Mouse (Mus musculus) lung, postnatal 0 days (tissue): ENCODE results near the gene Suclg2. TPM values are rescaled to one million over a fixed set of nuclear protein-coding genes. Genes with fewer than 3 reads are reported as not detected.

ENCODE experiments used
- ATAC-seq: fragments of 200-750 bp; cut with Nextera tagmentation; 2 replicates; pipeline ENCODE4 v1.8.0; 2017; ENCODE audit warnings: moderate library complexity
- DNase-seq: peaks from one replicate; pipeline ENCODE4 v3.0.0-alpha.2; 2016; ENCODE audit warnings: low spot score
- H3K27ac ChIP-seq: fragments of 300-500 bp; sonication (generic); 2 replicates; pipeline ENCODE4 v1.5.1; 2014; ENCODE audit warnings: antibody characterized with exemption, mild to moderate bottlenecking, low read length, mixed read lengths
- H3K27me3 ChIP-seq: fragments of 300-500 bp; sonication (generic); replicated peaks from 2 replicates; pipeline ENCODE4 v1.6.1; 2014; ENCODE audit warnings: low read length, mixed read lengths; ENCODE audit not compliant: insufficient read depth
- H3K36me3 ChIP-seq: fragments of 300-500 bp; sonication (generic); 2 replicates; pipeline ENCODE4 v1.6.1; 2014; ENCODE audit warnings: low read length, mixed read lengths; ENCODE audit not compliant: insufficient read depth
- H3K4me1 ChIP-seq: fragments of 300-500 bp; sonication (generic); 2 replicates; pipeline ENCODE4 v1.6.1; 2014; ENCODE audit warnings: antibody characterized with exemption, low read depth, low read length, mixed read lengths; ENCODE audit not compliant: insufficient read depth
- H3K4me2 ChIP-seq: fragments of 300-500 bp; sonication (generic); replicated peaks from 2 replicates; pipeline ENCODE4 v1.6.1; 2014; ENCODE audit warnings: low read depth, mild to moderate bottlenecking, low read length, moderate library complexity, mixed read lengths
- H3K4me3 ChIP-seq: fragments of 300-500 bp; sonication (generic); 2 replicates; pipeline ENCODE4 v1.5.1; 2014; ENCODE audit warnings: low read depth, low read length
- H3K9ac ChIP-seq: fragments of 300-500 bp; sonication (generic); replicated peaks from 2 replicates; pipeline ENCODE4 v1.6.1; 2014; ENCODE audit warnings: low read depth, mild to moderate bottlenecking
- H3K9me3 ChIP-seq: fragments of 300-500 bp; sonication (generic); 2 replicates; pipeline ENCODE4 v1.6.1; 2016; ENCODE audit warnings: low read length, mixed read lengths
- CTCF ChIP-seq: IDR thresholded peaks from 2 replicates; pipeline ENCODE4 v1.5.1; 2016; ENCODE audit warnings: antibody characterized with exemption, mild to moderate bottlenecking
- EP300 ChIP-seq: IDR thresholded peaks from 2 replicates; pipeline ENCODE4 v1.6.1; 2016; ENCODE audit warnings: antibody characterized with exemption, mild to moderate bottlenecking, control low read depth
- WGBS: fragments of 180-500 bp; shearing (Covaris S2); extraction: QIAGEN DNeasy Blood & Tissue Kit; methylation state at CpG from one replicate; pipeline ENCODE4 v1.1.7; 2014; 5-methylcytosine and 5-hydroxymethylcytosine counted together
- polyA plus RNA-seq: library from polyadenylated mRNA; unstranded; fragments of >200 nt; fragmentation: Nextera tagmentation; extraction: Ambion mirVana; gene quantifications from 2 replicates; pipeline ENCODE4 v1.2.1, GENCODE M21; 2015

The Suclg2 gene
- polyA plus RNA-seq, 1 experiment from 2014 or later = 37.4 TPM

- Histone ChIP-seq H3K4me2 (no peak overlapping the region), H3K4me3 (no peak overlapping the region), H3K27ac (no peak overlapping the region), H3K9me3 (no peaks in the 10 kb centered on the region), H3K36me3 (no peaks in the 10 kb centered on the region), H3K27me3 (no peaks in the 10 kb centered on the region), H3K4me1 (no peaks in the 10 kb centered on the region), H3K9ac (no peak overlapping the region)
- no peak for DNase-seq
- no peak for ATAC-seq
- TF ChIP-seq CTCF = no peak
- 67% methylated on average over 4 of the region's 4 CpGs for WGBS
Measured at GRCm38 (mm10) chr6:95712081-95712480, 6.5 kb downstream of the Suclg2 start.

DNA sequence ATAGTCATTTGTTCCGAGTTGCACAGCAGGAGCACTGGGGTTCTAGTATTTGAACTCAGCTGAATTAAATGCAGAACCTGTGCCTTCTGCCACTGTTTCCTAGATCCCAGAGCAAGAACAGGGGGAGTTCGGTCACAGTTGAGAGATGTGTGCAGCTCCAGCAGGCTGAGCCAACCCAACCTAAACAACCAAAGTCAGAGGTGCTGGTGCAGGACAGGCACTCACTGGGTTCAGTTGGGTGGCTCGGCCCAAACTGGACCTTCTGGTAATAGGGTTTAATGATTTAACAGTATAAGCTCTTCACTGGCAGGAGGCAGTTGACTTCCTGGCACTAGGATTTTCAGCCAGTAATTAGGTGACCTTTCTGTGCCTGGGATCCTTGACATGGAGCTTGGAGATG lies 6.9 kb downstream of the Suclg2 start:
- H3K9ac ChIP-seq = no peak overlapping the region
- no peak for ATAC-seq
- no peak for TF ChIP-seq EP300
- no peak for TF ChIP-seq CTCF
- DNase-seq = no peak
- 76% methylated on average over 3 of the region's 3 CpGs for WGBS
- H3K4me3 ChIP-seq = no peak overlapping the region
- H3K36me3 ChIP-seq = no peaks in the 10 kb centered on the region
- no peak overlapping the region for H3K4me2 ChIP-seq
- no peaks in the 10 kb centered on the region for H3K9me3 ChIP-seq
- H3K4me1 ChIP-seq = no peaks in the 10 kb centered on the region
- no peaks in the 10 kb centered on the region for H3K27me3 ChIP-seq
- H3K27ac ChIP-seq = no peak overlapping the region

- ATAC-seq (no peak), DNase-seq (no peak)
- TF ChIP-seq CTCF (no peak), EP300 (no peak)
- Histone ChIP-seq H3K4me1 (no peaks in the 10 kb centered on the region), H3K36me3 (no peaks in the 10 kb centered on the region), H3K4me2 (no peak overlapping the region), H3K9me3 (no peaks in the 10 kb centered on the region), H3K4me3 (no peak overlapping the region), H3K27ac (no peak overlapping the region), H3K27me3 (no peaks in the 10 kb centered on the region), H3K9ac (no peak overlapping the region)
- 80% methylated on average over 6 of the region's 6 CpGs for WGBS
Measured at GRCm38 (mm10) chr6:95710886-95711285, 7.7 kb downstream of the Suclg2 start.

DNA sequence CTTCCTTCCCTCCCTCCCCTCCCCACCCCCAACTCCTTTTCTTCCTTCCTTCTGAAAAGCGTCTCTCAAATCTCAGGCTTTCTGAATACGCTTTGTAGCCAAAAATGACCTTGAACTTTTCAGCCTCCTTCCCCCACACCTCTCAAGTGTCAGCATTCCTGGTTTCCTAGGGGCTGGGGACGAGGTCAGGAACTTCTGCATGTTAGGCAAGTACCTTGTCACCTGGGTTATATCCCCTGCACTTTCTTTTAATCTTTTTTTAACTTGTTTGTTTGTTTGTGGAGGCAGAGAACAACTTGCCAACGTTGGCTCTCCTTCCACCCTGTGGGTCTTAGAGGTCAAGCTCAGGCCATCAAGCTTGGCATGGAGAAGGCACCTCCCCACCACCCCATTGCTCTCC lies 9.1 kb downstream of the Suclg2 start:
- H3K36me3 ChIP-seq = no peaks in the 10 kb centered on the region
- H3K4me1 ChIP-seq = no peaks in the 10 kb centered on the region
- H3K4me3 ChIP-seq = no peak overlapping the region
- no peak overlapping the region for H3K9ac ChIP-seq
- 35% methylated on average over 4 of the region's 4 CpGs for WGBS
- no peak overlapping the region for H3K27ac ChIP-seq
- ATAC-seq (no peak), DNase-seq (no peak)
- H3K27me3 ChIP-seq = no peaks in the 10 kb centered on the region
- no peak for TF ChIP-seq CTCF
- no peaks in the 10 kb centered on the region for H3K9me3 ChIP-seq
- H3K4me2 ChIP-seq = no peak overlapping the region

DNA sequence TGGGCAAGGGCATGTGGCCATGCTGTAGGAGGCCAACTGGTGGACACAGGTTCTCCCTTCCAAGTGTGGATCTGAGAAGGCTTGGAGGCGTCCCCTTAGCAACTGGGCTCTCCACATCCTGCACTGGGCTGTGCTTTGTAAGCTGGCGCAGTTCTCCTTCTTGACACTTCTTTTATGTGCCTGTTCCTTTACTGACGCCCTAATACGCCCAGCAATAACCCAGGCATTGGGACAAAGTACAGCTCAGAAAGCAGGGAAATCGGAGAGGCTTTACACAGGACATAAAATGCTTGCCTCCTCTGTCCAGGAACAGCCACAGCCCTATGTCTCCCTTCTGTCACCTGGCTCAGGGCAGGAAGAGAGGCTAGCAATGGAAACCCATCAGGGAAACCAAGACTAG lies 9.5 kb downstream of the Suclg2 start:
- Histone ChIP-seq H3K27ac (no peak overlapping the region), H3K9me3 (no peaks in the 10 kb centered on the region), H3K27me3 (no peaks in the 10 kb centered on the region), H3K4me1 (no peaks in the 10 kb centered on the region), H3K4me2 (no peak overlapping the region), H3K9ac (no peak overlapping the region), H3K4me3 (no peak overlapping the region), H3K36me3 (no peaks in the 10 kb centered on the region)
- TF ChIP-seq EP300 (no peak), CTCF (no peak)
- WGBS = 75% methylated on average over 5 of the region's 5 CpGs
- no peak for ATAC-seq
- DNase-seq = no peak

DNA sequence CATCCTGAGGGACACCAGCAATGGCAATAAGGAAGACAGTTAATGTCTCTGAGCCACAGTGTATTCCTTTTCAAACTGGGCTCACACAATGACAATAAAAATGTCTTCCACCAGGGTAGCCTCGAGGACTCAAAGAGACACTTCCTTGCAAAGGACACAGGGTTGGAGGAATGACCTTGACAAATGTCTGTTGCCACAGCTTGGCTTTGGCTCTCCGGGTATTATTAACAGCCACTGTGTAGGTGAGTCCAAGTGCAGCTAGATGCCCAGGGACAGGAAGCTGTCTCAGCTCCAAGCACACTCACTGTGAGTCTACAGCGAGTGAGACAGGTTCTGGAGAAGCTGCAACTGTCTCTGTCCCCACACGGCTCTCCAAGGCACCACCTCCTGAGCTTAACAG lies 14.0 kb downstream of the Suclg2 start:
- 66% methylated on average over 4 of the region's 4 CpGs for WGBS
- no peaks in the 10 kb centered on the region for H3K9me3 ChIP-seq
- H3K36me3 ChIP-seq = no peaks in the 10 kb centered on the region
- peaks cover 7% of the 10 kb centered on the region; the same call in 1 of the 2 replicates for H3K4me1 ChIP-seq
- no peak overlapping the region for H3K4me2 ChIP-seq
- H3K27me3 ChIP-seq = no peaks in the 10 kb centered on the region
- DNase-seq = no peak
- no peak overlapping the region for H3K4me3 ChIP-seq
- TF ChIP-seq CTCF = no peak
- no peak for TF ChIP-seq EP300
- ATAC-seq = no peak
- H3K9ac ChIP-seq = no peak overlapping the region
- H3K27ac ChIP-seq = no peak overlapping the region

- Histone ChIP-seq H3K9me3 (no peaks in the 10 kb centered on the region), H3K4me3 (no peak overlapping the region), H3K27me3 (no peaks in the 10 kb centered on the region), H3K9ac (no peak overlapping the region), H3K36me3 (no peaks in the 10 kb centered on the region), H3K4me2 (no peak overlapping the region), H3K27ac (0 out of 2 replicates have a peak overlapping the region, but pooled peaks have one; percentile 26), H3K4me1 (peaks cover 7% of the 10 kb centered on the region; the same call in 1 of the 2 replicates)
- ATAC-seq (peak; percentile 33), DNase-seq (peak; percentile 22)
- TF ChIP-seq CTCF = no peak
- TF ChIP-seq EP300 = no peak
- 35% methylated on average over 9 of the region's 9 CpGs for whole genome bisulfite sequencing
Measured at GRCm38 (mm10) chr6:95702200-95702599, 16.4 kb downstream of the Suclg2 start.
